Mouse (Mus musculus) G1E (cell line): ENCODE data around the gene Mrps27.

ENCODE experiments used
- CTCF ChIP-seq: IDR thresholded peaks from 2 replicates; pipeline ENCODE4 v1.5.1; 2012; ENCODE audit warnings: low read depth, low read length, inconsistent platforms, mixed read lengths
- GATA1 ChIP-seq: IDR thresholded peaks from 2 replicates; pipeline ENCODE4 v1.6.1; 2012; ENCODE audit warnings: borderline replicate concordance, low read length, inconsistent platforms, mixed read lengths
- GATA2 ChIP-seq: IDR thresholded peaks from 2 replicates; pipeline ENCODE4 v1.6.1; 2012; ENCODE audit warnings: low read depth, low read length, inconsistent platforms, borderline replicate concordance
- POLR2AphosphoS5 ChIP-seq: IDR thresholded peaks from 2 replicates; pipeline ENCODE4 v1.6.1; 2012; ENCODE audit warnings: low read depth, low read length, inconsistent platforms; ENCODE audit not compliant: insufficient replicate concordance
- TAL1 ChIP-seq: conservative IDR thresholded peaks from 2 replicates; pipeline ENCODE4 v1.6.1; 2012; ENCODE audit warnings: low read depth, low read length, inconsistent platforms, mixed read lengths

GRCm38 (mm10) chr13:99308393-99308792, 36.2 kb upstream of the Mrps27 start:
- TF ChIP-seq CTCF (no peak), POLR2AphosphoS5 (no peak), GATA1 (no peak), TAL1 (no peak), GATA2 (no peak)
